Comparison of ENCODE assay signal across 25 mouse cellular contexts in the genomic region with DNA sequence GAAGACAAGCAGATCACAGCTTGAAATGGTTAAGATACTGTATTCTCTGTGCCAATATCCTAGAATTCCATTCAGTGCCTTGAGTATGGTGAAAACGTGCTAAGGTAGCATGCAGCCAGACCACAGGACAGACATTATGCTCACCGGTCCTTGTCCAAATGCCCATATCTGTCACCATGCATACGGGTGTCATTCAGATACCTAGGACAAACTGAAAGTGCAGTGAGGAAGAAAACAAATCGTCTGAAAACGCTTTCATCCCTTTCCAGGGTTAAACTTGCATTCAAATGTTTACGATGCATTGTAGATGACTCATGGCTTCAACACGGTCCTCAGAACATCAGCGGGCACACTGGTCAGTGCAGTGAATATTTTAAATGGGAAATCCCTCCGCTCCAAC.
"Had no signal": no experiment of that assay in that cellular context is flagged by ENCODE, and none has a peak within 500 bp of the region (broad histone marks: within the 10 kb centered on the region; RNA-seq: fewer than 3 reads in every experiment).

No protein-coding gene starts in this region.

- DNase-seq: cerebellum, postnatal 14 days; cerebellum, postnatal 25 days; cerebellum, postnatal 36 days; embryo, embryonic 11 days; forebrain, postnatal 0 days; gastrocnemius, adult 2 months; gastrocnemius, postnatal 10 days; gastrocnemius, postnatal 14 days; gastrocnemius, postnatal 25 days; gastrocnemius, postnatal 36 days; heart, adult 11 months; heart, adult 2 months had no signal

- H3K4me2 ChIP-seq: embryonic facial prominence, embryonic 12.5 days; embryonic facial prominence, embryonic 13.5 days; embryonic facial prominence, embryonic 15.5 days; forebrain, embryonic 12.5 days; forebrain, embryonic 13.5 days; forebrain, embryonic 15.5 days; heart, embryonic 11.5 days had no signal

- H3K9ac ChIP-seq: embryonic facial prominence, embryonic 12.5 days; embryonic facial prominence, embryonic 13.5 days; embryonic facial prominence, embryonic 15.5 days; forebrain, embryonic 12.5 days; forebrain, embryonic 13.5 days; forebrain, embryonic 15.5 days; forebrain, postnatal 0 days had no signal

- H3K4me1 ChIP-seq: embryonic facial prominence, embryonic 10.5 days; embryonic facial prominence, embryonic 12.5 days; embryonic facial prominence, embryonic 13.5 days; embryonic facial prominence, embryonic 15.5 days; forebrain, embryonic 10.5 days; forebrain, embryonic 12.5 days; forebrain, embryonic 13.5 days; forebrain, embryonic 15.5 days; heart, embryonic 10.5 days had no signal

- ATAC-seq: forebrain, embryonic 13.5 days; forebrain, embryonic 14.5 days; forebrain, embryonic 15.5 days; forebrain, embryonic 16.5 days; forebrain, postnatal 0 days had no signal

- H3K27ac ChIP-seq: embryonic facial prominence, embryonic 10.5 days; embryonic facial prominence, embryonic 12.5 days; embryonic facial prominence, embryonic 13.5 days; embryonic facial prominence, embryonic 15.5 days; forebrain, embryonic 10.5 days; forebrain, embryonic 12.5 days; forebrain, embryonic 13.5 days; forebrain, embryonic 15.5 days; gastrocnemius, adult 2 months; heart, adult 2 months; heart, embryonic 10.5 days had no signal

- H3K4me3 ChIP-seq: embryonic facial prominence, embryonic 10.5 days; embryonic facial prominence, embryonic 12.5 days; embryonic facial prominence, embryonic 13.5 days; embryonic facial prominence, embryonic 15.5 days; erythroblast, embryonic 14.5 days; forebrain, embryonic 10.5 days; forebrain, embryonic 12.5 days; forebrain, embryonic 13.5 days; forebrain, embryonic 15.5 days; gastrocnemius, adult 2 months; heart, adult 2 months; heart, embryonic 10.5 days had no signal

- H3K9me3 ChIP-seq: embryonic facial prominence, embryonic 10.5 days; embryonic facial prominence, embryonic 12.5 days; embryonic facial prominence, embryonic 13.5 days; embryonic facial prominence, embryonic 15.5 days; forebrain, embryonic 12.5 days; forebrain, embryonic 13.5 days; forebrain, embryonic 15.5 days; heart, embryonic 10.5 days had no signal

- H3K27me3 ChIP-seq: embryonic facial prominence, embryonic 12.5 days; embryonic facial prominence, embryonic 13.5 days; embryonic facial prominence, embryonic 15.5 days; forebrain, embryonic 12.5 days; forebrain, embryonic 13.5 days; forebrain, embryonic 15.5 days had no signal
